Mouse (Mus musculus) retina, postnatal 7 days (tissue): ENCODE data around the gene Lyst.
"Not testable (repeated sequence)": the region's sequence is repeated elsewhere in the genome, so short reads cannot be mapped to it uniquely, and the experiment has no call there.

Experiments
- DNase-seq: peaks from one replicate; pipeline ENCODE4 v3.0.0-alpha.2; 2012; ENCODE audit warnings: low read depth, low spot score

Lyst gene

DNA sequence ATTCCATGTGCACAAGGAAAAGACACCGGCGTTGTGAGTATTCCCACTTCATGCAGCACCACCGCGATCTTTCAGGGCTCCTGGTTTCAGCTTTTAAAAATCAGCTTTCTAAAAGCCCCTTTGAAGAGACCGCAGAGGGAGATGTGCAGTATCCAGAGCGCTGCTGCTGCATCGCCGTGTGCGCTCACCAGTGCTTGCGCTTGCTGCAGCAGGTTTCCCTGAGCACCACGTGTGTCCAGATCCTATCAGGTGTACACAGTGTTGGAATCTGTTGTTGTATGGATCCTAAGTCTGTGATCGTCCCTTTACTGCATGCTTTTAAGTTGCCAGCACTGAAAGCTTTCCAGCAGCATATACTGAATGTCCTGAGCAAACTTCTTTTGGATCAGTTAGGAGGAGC lies 45.0 kb downstream of the Lyst start:
- no peak for DNase-seq

DNA sequence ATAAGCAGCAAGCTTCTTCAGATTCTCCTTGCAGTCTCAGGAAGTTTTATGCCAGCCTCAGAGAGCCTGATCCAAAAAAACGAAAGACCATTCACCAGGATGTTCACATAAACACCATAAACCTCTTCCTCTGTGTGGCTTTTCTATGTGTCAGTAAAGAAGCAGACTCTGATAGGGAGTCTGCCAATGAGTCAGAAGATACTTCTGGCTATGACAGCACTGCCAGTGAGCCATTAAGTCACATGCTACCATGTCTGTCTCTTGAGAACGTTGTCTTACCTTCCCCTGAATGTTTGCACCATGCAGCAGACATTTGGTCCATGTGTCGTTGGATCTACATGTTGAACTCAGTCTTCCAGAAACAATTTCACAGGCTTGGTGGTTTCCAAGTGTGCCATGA lies 47.4 kb downstream of the Lyst start:
- DNase-seq: no peak

DNA sequence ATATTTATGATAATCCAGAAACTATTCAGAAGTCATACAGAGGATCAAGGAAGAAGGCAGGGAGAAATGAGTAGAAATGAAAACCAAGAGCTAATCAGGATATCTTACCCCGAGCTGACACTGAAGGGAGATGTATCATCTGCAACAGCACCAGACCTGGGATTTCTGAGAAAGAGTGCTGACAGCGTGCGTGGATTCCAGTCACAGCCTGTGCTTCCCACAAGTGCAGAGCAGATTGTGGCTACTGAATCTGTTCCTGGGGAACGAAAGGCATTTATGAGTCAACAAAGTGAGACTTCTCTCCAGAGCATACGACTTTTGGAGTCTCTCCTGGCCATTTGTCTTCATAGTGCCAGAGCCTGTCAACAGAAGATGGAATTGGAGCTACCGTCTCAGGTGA lies 47.8 kb downstream of the Lyst start:
- DNase-seq: no peak

DNA sequence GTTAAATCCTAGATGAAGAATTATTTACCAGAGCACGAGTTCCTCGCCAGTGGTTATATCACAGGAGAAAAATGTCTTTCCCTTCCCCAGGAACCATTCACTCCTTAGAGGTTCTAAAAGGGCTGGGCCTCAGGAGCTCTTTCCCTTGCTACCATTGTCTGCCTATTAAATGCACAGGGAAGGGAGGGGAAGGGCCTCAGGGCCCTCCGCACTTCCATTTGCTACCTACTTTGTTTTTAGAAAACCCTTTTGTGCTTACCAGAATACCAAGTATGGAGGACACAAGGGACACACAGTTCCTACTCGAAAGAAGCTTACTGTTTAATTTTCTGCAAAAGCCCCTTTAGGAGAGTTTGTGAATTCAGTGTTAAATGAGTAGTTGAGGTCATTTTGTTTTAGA lies 48.5 kb downstream of the Lyst start:
- no peak for DNase-seq

DNA sequence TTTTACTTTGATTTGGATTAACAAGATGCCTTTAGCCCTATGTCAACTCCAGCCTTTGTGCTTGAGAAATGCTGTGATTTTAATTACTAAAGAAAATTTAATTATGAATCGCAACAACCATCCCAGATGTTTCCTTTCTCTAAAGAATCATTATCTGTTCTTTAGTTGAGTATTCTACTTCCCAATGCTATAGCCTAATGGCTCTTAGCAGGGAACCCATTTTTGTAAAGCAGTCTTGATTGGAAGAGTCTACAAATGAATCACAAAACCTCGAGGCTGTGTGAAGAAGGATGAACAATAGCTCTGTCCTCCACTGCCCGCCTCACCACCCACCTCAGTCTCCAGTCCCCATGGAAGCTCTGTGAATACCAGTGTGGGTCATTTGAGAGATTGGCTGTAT lies 57.1 kb downstream of the Lyst start:
- no peak for DNase-seq

DNA sequence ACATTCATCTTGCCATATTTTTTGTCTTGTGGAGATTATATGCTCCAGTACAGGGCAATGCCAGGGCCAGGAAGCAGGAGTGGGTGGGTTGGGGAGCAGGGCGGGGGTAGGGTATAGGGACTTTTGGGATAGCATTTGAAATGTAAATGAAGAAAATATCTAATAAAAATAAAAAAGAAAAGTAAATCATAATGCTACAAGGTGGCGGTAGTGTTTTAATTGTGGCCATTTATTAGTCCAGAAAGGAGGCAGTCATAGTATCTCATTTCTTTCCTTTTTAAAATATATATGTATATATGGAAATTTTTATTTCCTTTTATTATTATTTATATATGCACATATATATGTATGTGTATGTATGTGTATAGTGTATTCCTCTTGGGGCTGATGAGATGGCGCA lies 65.3 kb downstream of the Lyst start:
- DNase-seq: no peak

DNA sequence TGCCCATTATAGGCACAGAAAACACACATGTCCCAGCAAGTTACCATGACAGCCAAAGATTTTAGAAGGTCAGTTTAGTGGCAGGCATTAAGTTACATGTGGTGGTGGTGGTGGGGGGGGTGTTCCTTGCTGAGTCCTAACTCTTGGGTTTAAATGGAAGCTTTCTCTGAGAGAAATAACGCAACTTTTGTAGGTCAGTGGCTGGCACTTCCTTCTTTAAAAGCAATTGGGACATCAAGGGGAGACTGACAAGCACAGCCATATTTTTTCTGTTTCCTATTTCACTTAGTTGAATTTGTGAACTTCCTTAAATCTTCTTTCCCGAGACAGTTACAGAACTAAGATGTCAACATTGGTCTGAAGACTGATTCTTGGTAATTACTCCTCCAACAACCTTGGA lies 75.9 kb downstream of the Lyst start:
- DNase-seq: not testable (repeated sequence)

DNA sequence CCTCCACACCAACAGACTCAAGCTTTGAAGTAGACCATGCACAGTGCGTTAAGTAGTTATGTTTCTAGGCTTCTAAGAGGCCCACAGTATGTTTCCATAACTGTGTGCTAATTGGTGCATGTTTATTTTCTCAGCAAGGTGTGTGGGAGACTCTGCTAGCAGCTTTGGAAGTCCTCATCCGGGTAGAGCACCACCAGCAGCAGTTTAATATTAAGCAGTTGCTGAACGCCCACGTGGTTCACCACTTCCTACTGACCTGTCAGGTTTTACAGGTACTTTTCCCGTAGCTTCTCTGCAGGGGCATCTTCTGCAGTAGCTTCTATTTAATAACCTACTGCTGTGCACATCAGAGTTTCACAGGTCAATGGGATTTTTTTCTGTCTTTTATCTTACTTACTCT lies 80.5 kb downstream of the Lyst start:
- DNase-seq: no peak

DNA sequence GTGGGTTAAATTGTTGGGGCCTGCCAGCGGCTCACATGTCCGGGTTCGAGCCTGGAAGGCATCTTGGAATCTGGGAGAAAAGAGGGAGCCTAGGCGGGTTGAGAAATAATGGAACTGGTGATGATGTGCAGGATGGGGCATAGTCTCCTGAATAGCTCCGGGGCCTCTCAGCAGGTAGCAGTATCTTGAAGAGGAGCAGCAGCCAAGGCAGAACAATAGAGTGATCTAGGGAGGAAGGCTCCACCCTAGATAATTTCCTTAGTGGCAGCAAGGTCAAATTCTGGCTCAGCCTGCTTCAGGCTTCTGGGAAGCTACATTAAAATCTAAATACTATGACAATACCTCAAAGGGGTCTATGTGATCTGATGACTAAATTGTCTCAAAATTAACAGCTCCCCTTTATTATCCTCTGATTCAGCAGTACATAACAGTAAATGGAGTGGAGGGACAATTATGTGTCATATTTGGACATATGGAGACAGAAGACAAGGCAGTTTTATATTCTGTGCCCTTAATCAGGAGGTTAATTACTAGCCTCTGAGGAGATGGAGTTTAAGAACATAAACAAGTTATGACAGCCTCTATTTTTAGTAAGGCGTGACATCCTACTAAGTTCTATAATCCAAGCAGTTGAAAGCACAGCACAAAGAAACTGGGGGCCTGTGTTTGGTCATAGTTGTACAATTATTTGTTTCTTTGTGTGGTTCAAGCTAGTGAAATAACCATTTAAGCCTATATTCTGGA lies 81.6 kb downstream of the Lyst start:
- DNase-seq: no peak

DNA sequence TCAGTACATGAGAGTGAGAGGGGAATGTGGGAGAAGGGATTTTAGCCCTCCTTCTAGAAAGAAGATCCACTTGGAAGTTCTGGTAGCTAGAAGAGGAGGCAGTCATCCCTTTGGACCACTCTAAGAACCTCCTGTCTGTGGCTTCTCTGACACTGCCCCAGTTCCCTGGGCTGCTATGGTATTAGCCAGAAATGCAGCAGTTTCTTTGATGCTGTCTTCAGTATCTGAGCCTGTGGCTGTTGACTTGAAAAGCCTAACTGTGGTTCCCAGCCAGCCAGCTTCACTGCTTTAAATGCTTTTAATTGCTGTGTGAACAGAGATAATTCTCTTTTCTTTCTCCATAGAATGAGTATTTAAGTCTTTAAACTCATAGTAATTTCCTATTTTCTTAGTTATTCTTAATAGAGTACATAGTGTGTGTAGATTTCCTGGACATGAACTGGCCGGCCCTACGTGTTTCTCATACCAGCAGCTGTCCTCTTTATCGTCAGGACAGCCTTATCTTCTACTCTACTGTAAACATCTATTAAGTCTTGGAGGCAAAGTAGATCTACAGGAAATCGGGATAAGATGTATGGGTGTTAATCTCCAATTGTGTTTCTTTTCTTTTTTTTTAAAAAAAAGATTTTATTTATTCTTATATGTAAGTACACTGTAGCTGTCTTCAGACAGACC lies 84.6 kb downstream of the Lyst start:
- no peak for DNase-seq

DNA sequence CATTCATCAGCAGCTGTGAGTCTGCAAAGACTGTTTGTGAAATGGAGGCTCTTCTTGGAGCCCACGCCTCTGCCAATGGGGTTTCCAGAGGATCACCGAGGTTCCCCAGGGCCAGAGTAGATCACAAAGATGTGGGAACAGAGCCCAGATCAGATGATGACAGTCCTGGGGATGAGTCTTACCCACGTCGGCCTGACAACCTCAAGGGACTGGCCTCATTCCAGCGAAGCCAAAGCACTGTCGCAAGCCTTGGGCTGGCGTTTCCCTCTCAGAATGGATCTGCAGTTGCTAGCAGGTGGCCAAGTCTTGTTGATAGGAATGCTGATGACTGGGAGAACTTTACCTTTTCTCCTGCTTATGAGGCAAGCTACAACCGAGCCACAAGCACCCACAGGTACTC lies 87.7 kb downstream of the Lyst start:
- no peak for DNase-seq

DNA sequence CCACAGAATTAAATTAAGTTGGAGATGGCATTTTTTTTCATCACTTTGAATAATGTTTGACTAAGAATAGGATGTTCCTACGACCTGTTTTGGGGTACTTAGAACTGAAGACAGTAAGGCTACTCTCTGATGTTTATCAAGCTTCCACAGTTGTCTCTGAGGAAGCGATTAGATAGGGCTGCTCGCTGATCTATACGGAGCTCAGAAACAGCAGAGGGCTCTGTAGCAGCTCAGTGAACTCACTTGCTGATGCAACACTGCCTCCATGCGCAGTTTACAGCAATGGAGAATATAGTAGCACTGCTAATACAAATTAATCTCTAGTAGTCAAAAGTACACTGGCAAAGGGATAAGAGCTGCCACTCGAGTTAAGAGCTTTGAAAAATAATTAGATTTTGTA lies 91.4 kb downstream of the Lyst start:
- DNase-seq: no peak

DNA sequence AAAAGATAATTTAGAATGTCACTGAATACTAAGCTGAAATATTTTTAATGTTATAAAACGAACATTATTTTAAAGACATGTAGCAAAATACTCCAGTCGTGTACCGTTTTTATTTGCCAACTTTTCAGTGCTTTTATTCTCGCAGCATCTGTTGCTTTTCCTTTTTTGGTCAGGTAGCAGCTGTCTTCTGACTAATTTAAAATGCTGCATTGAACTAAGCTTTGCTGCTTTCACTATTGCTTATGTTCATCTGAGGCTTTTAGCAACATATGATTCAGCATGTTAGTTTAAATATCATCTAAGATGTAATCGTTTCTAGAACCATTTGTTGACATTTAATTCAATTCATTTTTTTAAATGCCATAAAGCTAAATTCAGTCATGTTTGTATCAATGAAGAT lies 113.3 kb downstream of the Lyst start:
- DNase-seq: no peak

DNA sequence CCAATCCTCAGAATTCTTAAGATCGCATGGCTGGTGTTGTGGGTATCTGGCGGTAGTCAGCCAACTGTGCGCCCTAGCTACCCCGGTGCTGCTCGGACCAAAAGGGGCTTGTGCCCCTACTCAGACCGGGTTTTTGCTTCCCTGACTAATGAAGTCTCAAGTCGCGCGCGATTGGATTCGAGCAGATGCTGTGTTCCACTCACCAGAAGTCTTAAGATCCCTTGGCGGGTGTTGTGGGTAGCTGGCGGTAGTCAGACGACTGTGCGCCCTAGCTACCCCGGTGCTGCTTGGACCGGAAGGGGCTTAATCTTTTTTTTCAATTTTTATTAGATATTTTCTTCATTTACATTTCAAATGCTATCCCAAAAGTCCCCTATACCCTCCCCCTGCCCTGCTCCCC lies 131.2 kb downstream of the Lyst start:
- DNase-seq: not testable (repeated sequence)

DNA sequence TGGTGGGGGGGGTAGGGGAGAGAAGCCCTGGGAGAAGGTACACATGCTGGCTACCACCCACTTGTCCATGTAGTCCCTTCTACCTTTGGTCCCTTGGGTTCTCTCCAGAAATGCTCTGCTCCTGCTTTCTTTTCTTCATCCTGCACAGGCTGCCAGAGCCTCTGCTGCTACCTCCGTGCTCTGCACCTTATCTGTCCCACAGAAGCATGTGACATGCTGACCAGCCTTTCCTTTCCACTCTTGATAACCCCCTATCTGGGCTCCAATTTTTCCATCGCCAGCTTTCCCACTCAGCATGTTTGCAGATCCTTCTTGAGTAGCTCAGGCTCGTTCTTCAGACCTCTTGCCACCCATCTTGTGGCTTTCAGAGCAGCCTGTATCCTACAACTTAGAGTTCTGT lies 133.1 kb downstream of the Lyst start:
- DNase-seq: no peak

DNA sequence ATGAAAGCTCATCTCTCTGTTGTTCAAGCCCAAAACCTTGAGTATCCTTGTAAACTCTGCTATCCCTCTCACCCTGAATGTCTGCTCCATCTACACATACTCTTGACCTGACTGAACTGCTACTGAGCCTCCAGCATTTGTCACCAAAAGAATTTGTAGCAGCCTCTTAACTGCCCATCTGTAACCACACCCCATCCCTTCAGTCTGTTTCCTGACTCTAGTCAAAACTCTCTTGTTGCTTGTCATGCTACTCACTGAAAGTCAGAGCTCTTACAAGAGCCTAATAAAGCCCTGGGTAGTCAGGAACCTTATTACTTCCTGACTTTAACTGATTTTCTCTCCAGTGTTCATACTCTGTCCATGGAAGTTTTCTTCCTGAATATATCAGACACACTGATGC lies 133.6 kb downstream of the Lyst start:
- DNase-seq: no peak

DNA sequence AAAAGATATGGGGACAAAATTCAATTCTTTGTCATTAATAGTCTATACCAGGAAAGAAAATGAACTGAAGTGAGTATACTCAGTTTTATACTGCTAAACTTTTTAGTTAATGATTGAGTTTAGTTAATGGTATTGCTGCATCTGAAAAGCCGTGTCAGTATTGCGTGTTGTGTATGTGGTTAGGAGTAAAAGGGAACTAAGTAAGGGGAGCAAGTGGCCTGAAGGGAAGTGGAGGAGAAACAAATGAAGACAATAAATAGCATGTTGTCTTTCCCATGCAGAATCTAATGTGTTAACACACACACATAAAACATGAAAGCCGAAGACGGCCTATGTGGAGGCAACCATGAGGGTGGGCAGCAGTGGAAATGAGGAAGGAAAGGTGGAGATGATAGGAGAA lies 149.0 kb downstream of the Lyst start:
- DNase-seq: no peak

DNA sequence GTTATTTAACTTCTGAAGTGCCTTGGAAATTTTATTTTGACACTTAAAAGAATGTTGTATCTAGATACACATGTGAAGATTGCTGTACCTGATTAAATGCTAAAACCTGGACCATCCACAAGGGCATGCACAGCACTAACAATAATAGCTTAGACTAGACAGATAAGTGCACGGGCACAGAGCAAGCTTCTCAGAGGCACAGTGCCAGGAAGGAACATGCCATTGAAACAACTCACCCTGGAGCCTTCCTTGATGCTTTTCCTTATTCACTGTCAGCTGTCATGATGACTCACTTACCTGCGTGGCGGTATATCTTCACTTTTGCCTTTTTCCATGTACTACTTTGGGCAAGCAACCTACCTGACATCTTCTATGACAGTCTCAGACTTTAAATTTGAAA lies 155.7 kb downstream of the Lyst start:
- no peak for DNase-seq

DNA sequence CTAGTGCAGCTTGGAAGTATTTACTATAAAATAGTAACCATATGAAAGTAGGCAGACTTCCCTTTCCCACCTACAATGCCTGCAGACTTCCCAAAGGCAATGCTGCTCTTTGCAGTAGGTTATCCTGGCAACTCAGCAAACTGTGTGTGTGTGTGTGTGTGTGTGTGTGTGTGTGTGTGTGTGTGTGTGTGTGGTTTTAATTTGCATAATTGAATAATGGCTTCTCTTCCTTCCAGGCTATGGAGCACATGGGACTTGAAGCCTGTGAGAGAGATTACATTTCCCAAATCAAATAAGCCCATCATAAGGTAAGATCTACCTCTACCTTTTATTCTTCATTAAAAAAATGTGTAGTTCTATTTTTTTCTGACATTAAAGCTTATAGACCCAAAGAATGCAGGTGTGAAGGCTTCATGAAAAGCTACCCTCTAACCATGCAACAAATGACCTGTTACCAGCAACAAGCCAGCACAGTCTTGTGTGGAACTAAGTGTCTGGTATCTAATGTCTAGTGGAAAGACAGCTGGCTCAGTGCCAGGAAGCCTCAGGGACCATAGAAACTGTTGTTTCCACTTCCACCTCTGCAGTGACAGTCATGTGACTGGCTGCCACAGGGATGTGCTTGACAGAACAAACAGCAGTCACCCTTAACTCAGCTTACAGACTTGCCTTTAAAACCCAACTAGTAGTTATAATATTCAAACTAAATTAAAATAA lies 185.7 kb downstream of the Lyst start:
- no peak for DNase-seq

DNA sequence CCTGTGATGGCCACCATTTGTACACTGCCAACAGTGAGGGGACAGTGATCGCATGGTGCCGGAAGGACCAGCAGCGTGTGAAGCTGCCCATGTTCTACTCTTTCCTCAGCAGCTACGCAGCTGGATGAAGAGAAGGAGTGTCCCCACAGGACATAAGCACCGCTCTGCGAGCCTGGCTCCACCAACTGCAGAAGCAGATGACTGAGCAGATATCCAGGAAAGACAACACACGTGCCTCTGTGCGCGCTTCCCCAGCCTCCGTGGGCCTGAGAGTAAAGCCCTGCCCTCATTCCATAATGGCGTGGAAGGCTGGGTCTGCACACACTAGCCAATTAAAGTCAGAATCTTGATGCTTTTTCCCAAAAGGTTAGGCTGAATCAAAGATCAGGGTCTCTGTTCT lies 186.9 kb downstream of the Lyst start:
- DNase-seq: no peak

DNA sequence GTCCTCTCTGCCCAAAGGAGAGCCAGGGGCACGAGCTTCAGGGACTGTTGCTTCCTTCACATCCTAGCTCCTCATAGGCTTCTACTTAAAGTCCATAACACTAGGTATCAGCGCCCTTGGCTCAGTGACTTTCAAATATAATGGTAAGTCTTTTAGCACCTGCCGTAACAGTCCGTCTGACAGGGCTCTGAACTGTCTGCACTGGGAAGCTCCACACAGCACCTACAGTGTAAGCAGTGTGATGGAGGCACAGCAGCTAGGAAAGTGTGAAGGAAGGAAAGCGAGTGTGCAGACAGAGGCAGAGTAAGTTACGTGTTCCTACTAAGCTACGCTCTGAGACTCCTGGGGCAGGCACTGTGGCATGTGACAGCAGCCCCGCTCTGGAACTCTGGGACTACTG lies 187.5 kb downstream of the Lyst start:
- DNase-seq: no peak

DNA sequence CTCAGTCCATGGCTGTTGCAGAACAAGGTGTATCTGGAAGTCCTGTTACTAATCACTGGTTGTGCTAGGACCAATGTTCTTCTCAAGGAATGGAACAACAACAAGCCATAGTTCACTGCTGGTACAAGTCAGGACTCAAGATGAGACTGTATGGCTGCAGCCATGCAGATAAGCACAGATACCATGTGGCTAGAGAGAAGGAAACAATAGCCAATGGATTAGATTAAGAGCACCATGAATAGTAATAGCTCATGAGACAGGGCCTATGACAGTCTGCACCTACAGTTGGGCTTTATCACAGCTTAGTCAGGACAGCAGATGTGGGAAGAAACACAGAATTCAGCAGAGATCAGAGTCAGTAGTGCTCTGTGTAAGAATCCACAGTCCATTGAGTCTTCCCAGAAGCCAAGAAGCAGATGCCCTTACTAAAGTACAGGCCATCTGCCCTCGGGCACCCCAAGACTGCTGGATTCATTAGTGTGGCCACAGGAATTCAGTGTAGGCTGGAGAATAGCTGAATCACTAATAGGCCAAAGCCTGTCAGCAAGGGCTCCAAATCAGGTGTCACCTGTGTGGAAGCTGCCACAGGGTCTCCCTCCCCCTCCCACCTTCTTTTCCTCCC lies 188.8 kb downstream of the Lyst start:
- DNase-seq: no peak

DNA sequence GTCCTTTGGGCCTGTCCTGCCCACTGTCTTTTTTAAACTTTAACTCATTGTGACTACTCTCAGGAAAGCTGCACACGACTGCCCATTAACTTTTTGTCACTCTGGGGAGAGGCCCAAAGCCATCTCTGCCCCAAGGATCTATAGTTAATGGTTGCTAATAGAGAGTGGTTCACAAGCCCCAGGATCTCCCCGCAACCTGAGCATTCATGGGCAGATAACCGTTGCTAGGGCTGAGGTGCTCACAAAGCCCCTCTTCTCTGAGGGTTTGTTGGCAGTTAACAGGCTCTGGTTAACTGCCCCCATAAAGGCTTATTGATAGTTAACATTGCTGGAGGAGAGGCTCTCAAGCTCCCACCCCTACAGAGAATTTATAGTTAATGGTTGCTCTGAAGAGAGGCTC lies 190.1 kb downstream of the Lyst start:
- no peak for DNase-seq
